Mouse (Mus musculus): ENCODE results near the gene Akap17b.
A peak's percentile ranks its signal among the peaks of the same experiment; 100 is the strongest.
"Not testable (repeated sequence)": the region's sequence is repeated elsewhere in the genome, so short reads cannot be mapped to it uniquely, and the experiment has no call there.

Akap17b gene

DNA sequence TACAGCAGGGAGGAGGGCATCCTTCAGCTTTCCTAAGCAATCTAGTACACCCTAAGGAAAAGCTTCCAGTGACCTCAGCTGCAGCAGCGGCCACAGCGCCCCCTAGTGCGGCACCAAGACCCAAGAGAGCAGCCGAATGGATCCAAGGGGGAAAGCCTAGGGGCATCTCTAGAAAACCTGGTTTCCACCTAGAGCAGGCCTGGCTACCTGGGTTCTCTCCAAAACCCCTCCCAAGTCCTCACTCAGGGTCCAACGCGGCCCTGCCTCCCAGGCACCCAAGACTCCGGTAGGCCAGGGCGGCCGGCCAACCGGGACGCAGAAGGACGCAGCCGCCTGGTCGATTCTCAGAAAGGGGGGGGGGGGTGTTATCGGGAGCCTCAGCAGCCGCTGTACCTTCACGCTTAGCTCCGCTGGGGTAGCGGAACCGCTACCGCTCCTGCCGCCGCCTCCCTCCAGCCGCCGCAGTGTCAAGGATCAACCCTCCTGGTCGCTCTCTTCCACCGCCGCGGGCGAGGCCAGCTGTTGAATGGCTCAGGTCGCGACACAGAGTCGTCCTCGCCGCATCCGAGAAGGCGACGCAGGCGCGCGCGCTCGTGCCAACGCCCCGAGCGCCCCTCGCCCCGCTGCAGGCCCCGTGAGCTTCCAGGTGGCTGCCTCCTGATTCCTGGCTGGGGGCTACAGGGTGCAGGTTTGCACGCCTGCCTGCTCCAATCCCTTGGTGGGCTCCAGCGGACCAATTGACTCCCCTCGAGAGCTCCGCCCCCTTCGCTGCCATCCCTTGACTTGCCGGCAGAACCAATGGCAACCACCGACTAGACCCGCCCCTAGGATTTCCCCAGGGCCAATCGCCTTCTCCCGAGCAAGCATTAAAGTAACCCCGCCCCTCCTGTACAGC is at the start of gene Akap17b:
Gene Akap17b, minus strand, starts transcription at position 739 of the 895 bp plus-strand sequence.
- peak; percentile 56 to 64 for DNase-seq (ENCODE audit: low spot score in 2 of 2)

GRCm38 (mm10) chrX:36691365-36691764 is 46.2 kb upstream of the Akap17b start:
- no peak for DNase-seq (ENCODE audit: low spot score in 2 of 2)

GRCm38 (mm10) chrX:36689655-36690054 is 44.5 kb upstream of the Akap17b start:
- no peak for DNase-seq (ENCODE audit: low spot score in 2 of 2)

DNA sequence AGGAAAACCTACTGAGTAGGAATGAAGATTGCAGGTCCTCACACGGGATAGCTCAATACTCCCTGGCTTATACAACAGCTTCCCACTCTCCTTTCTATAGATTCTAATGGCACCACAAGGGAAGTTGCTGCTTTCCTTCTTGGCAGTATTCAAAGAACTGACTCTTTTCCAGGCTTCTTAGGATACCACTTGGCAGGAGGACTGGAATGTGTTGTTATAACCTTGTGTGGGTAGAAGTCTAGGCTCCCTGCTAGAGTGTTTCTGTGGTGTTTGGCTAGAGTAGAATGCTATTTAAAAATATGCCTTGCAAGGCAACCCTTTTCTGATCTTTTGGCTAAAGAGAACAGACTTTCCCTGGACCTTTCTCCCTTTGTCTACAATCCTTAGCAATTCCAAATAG is 31.6 kb upstream of the Akap17b start:
- no peak for DNase-seq (ENCODE audit: low spot score in 2 of 2)

- DNase-seq (ENCODE audit: low spot score in 2 of 2), result no peak
These were observed 27.5 kb upstream of the Akap17b start for GRCm38 (mm10) chrX:36672708-36673107.

DNA sequence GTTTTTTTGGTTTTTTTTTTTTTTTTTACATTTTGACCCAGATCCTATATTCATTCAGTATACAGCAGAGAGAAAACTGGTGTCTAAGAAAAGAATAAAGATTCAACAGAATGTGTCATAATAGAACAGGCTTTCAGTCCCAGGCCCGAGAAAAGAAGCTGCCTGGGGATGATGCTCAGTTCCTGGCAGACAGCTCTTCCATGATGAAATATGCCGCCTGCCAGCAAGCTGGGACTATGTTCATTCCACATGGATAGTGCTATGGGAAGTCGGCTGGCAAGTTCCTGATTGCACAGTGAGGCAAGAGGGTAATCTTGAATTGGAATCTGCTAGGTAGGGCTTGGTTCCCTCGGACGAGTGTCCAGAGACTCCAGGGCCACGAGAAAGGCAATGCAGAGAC is 5.1 kb downstream of the Akap17b start:
- no peak for DNase-seq (ENCODE audit: low spot score in 2 of 2)

DNA sequence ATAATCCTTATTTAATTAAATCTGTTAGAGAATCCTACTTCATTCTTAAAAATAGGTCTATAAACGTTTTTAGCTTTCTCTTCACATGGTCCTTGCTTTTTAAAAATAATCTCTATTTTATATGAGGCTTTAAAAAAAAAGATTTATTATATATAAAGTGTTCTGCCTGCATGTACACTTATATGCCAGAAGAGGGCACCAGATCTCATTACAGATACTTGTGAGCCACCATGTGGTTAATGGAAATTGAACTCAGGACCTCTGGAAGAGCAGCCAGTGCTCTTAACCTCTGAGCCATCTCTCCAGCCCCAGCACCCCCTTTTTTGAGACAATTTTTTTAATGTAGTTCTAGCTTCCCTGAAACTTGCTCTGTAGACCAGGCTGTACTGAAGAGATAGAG is 14.4 kb downstream of the Akap17b start:
- no peak for DNase-seq (ENCODE audit: low spot score in 2 of 2)

DNA sequence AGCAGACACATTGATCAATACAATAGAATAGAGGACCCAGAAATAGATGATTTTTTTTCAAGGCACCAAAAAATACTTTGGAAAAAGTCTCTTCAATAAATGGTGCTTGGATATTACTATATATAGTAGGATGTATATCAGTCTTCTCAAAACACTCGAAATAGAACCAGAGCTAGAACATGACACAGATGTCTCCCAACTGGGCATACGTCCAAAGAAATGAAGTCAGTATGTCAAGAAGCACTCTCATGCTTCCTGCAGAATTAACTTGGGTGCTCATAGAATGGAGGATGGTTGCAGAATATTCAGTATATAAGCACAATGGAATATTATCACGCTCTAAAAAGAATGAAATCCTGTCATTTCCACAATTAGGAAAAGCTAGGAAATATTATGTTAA is 17.1 kb downstream of the Akap17b start:
- DNase-seq (ENCODE audit: low spot score in 2 of 2), result no peak

DNA sequence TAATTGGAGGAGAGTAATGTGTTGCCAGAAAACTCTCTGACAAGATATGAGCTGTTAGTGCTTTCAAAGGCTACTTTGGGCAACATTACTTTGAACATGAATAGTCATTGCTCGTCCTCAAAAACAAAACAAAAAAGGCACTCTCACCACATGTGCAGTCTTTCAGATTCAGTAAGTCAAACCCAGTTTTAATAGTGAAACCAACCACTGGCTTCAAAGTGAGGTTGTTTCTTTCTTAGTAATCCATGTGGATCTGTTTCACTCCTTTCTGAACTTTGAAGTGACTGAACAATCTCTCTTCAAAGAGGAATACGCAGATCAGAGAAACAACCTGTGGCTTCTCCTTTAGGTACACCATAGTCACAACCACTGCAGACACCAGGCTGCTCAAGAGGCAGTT is 36.1 kb downstream of the Akap17b start:
- DNase-seq (ENCODE audit: low spot score in 2 of 2), result no peak

DNA sequence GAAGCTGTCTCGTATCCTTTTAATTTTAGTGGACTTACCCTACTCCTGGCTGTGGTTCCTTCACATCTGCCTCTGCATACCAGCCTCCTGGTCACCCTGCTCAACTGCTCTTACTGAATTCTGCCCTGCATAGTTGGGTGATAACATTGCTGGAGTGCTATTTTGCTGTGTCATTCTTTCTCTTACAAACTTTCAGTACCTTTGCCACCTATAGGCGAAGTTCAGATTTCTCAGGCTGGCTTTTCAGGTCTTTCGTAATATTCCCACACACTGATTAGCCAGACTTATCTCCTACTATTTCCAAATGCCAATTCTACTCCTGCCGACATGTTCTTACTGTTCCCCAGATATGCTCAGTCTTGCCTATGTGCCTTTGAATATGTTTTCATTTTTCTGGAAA is 41.2 kb downstream of the Akap17b start:
- no peak for DNase-seq (ENCODE audit: low spot score in 2 of 2)

- DNase-seq (ENCODE audit: low spot score in 2 of 2), result no peak
These were observed 42.3 kb downstream of the Akap17b start for GRCm38 (mm10) chrX:36602926-36603325.

DNA sequence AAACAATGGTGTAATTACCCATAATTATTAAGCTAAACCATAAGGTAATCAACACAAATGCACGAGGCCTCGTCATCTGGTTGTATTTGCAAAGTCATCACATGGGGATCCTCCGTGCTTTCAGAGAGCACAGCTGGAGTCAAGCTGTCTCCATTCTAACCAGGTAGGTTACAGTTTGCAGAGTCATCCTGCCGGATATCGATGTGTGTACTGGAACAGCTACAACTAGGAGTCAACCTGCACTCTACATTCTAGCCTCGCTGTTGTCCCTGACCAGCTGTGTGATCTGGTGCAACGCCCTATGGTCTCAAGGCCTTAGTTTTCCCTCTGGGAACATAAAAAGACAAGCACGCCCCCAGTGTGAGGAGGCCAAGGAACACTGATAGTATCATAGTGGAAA is 45.1 kb downstream of the Akap17b start:
- no peak for DNase-seq (ENCODE audit: low spot score in 2 of 2)

DNA sequence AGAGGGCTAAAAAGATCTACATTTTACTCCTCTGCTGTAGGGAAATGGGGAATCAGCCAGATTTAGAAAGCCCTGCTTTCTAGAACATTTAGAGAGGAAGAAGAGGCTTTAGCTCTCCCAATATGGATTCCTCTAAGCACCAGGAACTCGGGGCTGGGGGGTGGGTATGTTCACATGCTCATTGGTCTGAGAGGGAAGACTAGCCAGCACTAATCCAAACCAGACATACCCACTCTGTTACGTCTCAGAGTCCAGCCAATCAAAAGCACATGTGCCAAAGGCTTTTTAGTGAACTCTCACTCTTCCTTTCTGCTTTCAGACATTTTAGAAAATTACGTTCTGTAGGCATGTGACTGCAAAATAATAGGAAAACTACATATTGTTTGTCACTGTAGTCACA is 45.5 kb downstream of the Akap17b start:
- no peak for DNase-seq (ENCODE audit: low spot score in 2 of 2)

DNA sequence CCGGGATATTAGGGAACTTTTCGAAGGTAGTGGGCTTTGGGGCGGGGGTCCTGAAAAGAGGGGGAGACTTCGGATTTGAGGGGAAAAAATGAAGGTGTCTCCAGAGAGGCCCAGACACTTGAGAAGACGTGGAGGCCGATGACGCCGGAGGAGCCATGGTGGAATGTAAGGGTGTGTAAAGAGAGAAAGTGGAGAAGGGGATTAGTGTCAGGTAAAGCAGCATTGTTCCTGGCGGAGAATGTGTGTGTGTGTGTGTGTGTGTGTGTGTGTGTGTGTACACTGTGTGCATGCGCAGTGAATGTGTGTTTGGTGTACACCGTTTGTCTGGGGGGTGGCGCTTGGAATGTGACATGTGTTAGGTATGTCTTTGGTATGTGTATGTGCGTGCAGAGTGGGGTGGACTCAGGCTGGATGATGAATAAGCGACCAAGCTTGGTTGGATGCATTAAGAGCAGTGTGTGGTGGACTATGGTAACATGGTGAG is 46.3 kb downstream of the Akap17b start:
- DNase-seq (ENCODE audit: low spot score in 2 of 2), result peak in 1 of 2 experiments; percentile 6

GRCm38 (mm10) chrX:36598390-36598810 is 46.8 kb downstream of the Akap17b start:
- DNase-seq (ENCODE audit: low spot score in 2 of 2), result no peak

GRCm38 (mm10) chrX:36597707-36598389 is 47.3 kb downstream of the Akap17b start, which contains the start of gene Pgrmc1:
TSS of gene Pgrmc1 (plus strand) at chrX:36598206.
- DNase-seq (ENCODE audit: low spot score in 2 of 2), result peak; percentile 64 to 78

DNA sequence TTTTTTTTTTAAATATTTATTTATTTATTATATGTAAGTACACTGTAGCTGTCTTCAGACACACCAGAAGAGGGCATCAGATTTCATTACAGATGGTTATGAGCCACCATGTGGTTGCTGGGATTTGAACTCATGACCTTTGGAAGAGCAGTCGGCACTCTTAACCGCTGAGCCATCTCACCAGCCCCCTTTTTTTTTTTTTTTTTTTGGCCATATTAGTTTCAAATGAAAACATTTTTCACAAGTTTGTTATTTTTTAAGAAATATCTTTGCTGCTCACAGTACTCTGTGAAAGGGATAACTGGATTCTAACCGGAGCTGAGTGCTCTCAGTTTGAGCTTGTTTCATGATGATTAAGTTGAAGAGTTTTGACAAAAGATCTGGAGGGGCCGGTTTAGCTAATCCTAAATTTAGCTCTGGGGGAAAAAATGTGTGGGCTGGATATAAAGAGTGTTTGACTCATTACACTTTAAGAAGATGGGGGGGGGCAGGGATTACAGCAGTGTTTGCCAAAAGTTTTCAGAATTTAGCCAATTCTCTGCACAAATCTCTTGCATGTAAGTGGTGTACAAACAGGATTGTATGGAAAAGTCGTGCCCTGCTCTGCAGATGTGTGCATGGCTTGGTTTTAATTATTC is 48.6 kb downstream of the Akap17b start:
- DNase-seq (ENCODE audit: low spot score in 2 of 2), result not testable (repeated sequence)

GRCm38 (mm10) chrX:36595247-36595646 is 49.9 kb downstream of the Akap17b start:
- DNase-seq (ENCODE audit: low spot score in 2 of 2), result no peak

DNA sequence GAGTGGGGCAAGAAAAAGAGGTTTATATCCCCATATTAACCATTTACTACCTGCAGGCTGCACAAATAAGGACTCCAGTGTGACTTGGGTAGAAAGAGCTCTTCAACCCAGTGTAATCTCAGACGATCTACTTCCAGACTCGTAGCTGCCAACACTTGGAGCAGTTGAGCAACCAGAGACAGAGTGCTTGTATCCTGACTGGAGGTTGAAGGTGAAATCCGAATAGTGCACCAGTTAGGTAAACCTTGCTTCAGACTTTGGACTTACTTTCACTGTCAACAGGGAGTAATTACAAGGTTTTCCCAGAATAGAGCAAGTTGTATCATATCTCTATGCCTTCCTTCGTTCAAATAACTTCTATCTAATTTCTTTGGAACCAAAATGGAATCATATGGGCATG is 53.7 kb downstream of the Akap17b start:
- no peak for DNase-seq (ENCODE audit: low spot score in 2 of 2)

- DNase-seq (ENCODE audit: low spot score in 2 of 2), result no peak
These were observed 54.1 kb downstream of the Akap17b start for GRCm38 (mm10) chrX:36591120-36591519.

DNA sequence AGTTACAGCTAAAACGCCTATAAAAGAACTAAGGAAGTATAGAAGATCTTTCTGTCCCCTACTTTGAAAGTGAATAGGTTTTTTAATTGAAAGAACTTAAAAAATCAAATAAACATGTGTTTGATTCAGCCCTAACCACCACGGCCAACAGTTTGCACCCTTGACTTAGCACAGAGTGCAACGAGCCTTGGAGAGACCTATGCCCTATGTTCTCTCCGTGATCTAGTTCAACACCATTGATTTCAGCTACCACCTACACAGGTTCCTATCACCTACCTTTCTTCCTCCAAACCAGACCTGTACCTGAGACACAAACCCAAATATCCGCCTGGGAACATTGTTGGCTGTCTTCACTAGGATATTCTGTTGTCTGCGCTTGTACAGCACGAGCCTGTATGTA is 54.9 kb downstream of the Akap17b start:
- DNase-seq (ENCODE audit: low spot score in 2 of 2), result no peak
